Mouse (Mus musculus) liver, adult 2 months (tissue): ENCODE measurements around the gene Kcnj8.

Source experiments
- CTCF ChIP-seq: fragments of 200-500 bp; IDR thresholded peaks from 2 replicates; pipeline ENCODE4 v1.5.1; 2011; ENCODE audit warnings: low read depth, low read length, control low read depth
- POLR2A ChIP-seq: fragments of 200-500 bp; IDR thresholded peaks from 2 replicates; pipeline ENCODE4 v1.6.1; 2011; ENCODE audit warnings: low read length, control low read depth; ENCODE audit not compliant: insufficient read depth; ENCODE audit errors: extremely low read depth

- TF ChIP-seq POLR2A, result no peak
- no peak for TF ChIP-seq CTCF
Observed at GRCm38 (mm10) chr6:142538503-142538902, 32.9 kb downstream of the Kcnj8 start.
